Mouse (Mus musculus) embryonic fibroblast, embryonic 13.5 days (primary cell): ENCODE measurements around the gene Amhr2. TPM values are rescaled to one million over a fixed set of nuclear protein-coding genes. Genes with fewer than 3 reads are reported as not detected.

ENCODE experiments used
- H3K27ac ChIP-seq: 2 replicates; pipeline ENCODE4 v1.5.1; 2012; ENCODE audit warnings: low read length, control low read depth, inconsistent platforms; ENCODE audit not compliant: insufficient read depth
- H3K4me1 ChIP-seq: 2 replicates; pipeline ENCODE4 v1.6.1; 2011; ENCODE audit warnings: low read length; ENCODE audit not compliant: control insufficient read depth, insufficient read depth
- H3K4me3 ChIP-seq: 2 replicates; pipeline ENCODE4 v1.5.1; 2011; ENCODE audit warnings: mild to moderate bottlenecking, control low read depth, low read length; ENCODE audit not compliant: insufficient read depth
- CTCF ChIP-seq: IDR thresholded peaks from 2 replicates; pipeline ENCODE4 v1.5.1; 2011; ENCODE audit warnings: mild to moderate bottlenecking, control low read depth, low read length, moderate library complexity, borderline replicate concordance; ENCODE audit not compliant: insufficient read depth
- POLR2A ChIP-seq: IDR thresholded peaks from 2 replicates; pipeline ENCODE4 v1.6.1; 2011; ENCODE audit warnings: low read depth, mild to moderate bottlenecking, control low read depth, low read length, moderate library complexity
- polyA plus RNA-seq: library from polyadenylated mRNA; stranded (reverse); fragments of >200 nt; gene quantifications from 2 replicates; pipeline ENCODE4 v1.2.4, GENCODE M21; 2011; ENCODE audit warnings: low read depth; ENCODE audit not compliant: missing spikeins, insufficient read length

The Amhr2 gene
- polyA plus RNA-seq, 1 experiment, result not detected

- Histone ChIP-seq H3K27ac (no peak overlapping the region), H3K4me1 (peaks cover 4% of the 10 kb centered on the region; the same call in 1 of the 2 replicates), H3K4me3 (no peak overlapping the region)
- TF ChIP-seq CTCF, result no peak
- no peak for TF ChIP-seq POLR2A
These were observed 23.7 kb upstream of the Amhr2 start for GRCm38 (mm10) chr15:102421437-102421836.

GRCm38 (mm10) chr15:102423602-102424240 lies 21.4 kb upstream of the Amhr2 start:
- peaks cover 4% of the 10 kb centered on the region; the same call in 1 of the 2 replicates for H3K4me1 ChIP-seq
- no peak overlapping the region for H3K4me3 ChIP-seq
- H3K27ac ChIP-seq, result no peak overlapping the region
- TF ChIP-seq POLR2A, result no peak
- no peak for TF ChIP-seq CTCF

GRCm38 (mm10) chr15:102424657-102425056 lies 20.5 kb upstream of the Amhr2 start:
- Histone ChIP-seq H3K27ac (no peak overlapping the region), H3K4me3 (no peak overlapping the region), H3K4me1 (peaks cover 4% of the 10 kb centered on the region; the same call in 1 of the 2 replicates)
- TF ChIP-seq CTCF (no peak), POLR2A (no peak)

- no peak for TF ChIP-seq CTCF
- TF ChIP-seq POLR2A, result no peak
- Histone ChIP-seq H3K4me1 (no peaks in the 10 kb centered on the region), H3K4me3 (no peak overlapping the region), H3K27ac (no peak overlapping the region)
These were observed 18.2 kb upstream of the Amhr2 start for GRCm38 (mm10) chr15:102426963-102427362.

- TF ChIP-seq POLR2A (no peak), CTCF (no peak)
- H3K4me1 ChIP-seq, result no peaks in the 10 kb centered on the region
- H3K27ac ChIP-seq, result no peak overlapping the region
- no peak overlapping the region for H3K4me3 ChIP-seq
These were observed 13.1 kb upstream of the Amhr2 start for GRCm38 (mm10) chr15:102432046-102432445.

- Histone ChIP-seq H3K4me3 (no peak overlapping the region), H3K4me1 (no peaks in the 10 kb centered on the region), H3K27ac (no peak overlapping the region)
- TF ChIP-seq POLR2A, result no peak
- no peak for TF ChIP-seq CTCF
These were observed 12.0 kb upstream of the Amhr2 start for GRCm38 (mm10) chr15:102433173-102433572.

GRCm38 (mm10) chr15:102442490-102442889 lies 2.7 kb upstream of the Amhr2 start:
- Histone ChIP-seq H3K27ac (no peak overlapping the region), H3K4me1 (peaks cover 3% of the 10 kb centered on the region; the same call in 1 of the 2 replicates), H3K4me3 (no peak overlapping the region)
- no peak for TF ChIP-seq POLR2A
- no peak for TF ChIP-seq CTCF

GRCm38 (mm10) chr15:102446448-102446847 lies 1.3 kb downstream of the Amhr2 start:
- Histone ChIP-seq H3K4me3 (no peak overlapping the region), H3K27ac (no peak overlapping the region)
- TF ChIP-seq CTCF (no peak), POLR2A (no peak)

GRCm38 (mm10) chr15:102449366-102449765 lies 4.2 kb downstream of the Amhr2 start:
- H3K27ac ChIP-seq, result no peak overlapping the region
- H3K4me3 ChIP-seq, result no peak overlapping the region
- H3K4me1 ChIP-seq, result no peaks in the 10 kb centered on the region
- TF ChIP-seq POLR2A (no peak), CTCF (no peak)

More at GRCm38 (mm10) chr15:102446448-102446847, 1.3 kb downstream of the Amhr2 start:
- H3K4me1 ChIP-seq, result peaks cover 3% of the 10 kb centered on the region; the same call in 1 of the 2 replicates

- TF ChIP-seq CTCF, result no peak
- TF ChIP-seq POLR2A, result no peak
- Histone ChIP-seq H3K4me1 (no peaks in the 10 kb centered on the region), H3K4me3 (no peak overlapping the region), H3K27ac (no peak overlapping the region)
These were observed 5.8 kb downstream of the Amhr2 start for GRCm38 (mm10) chr15:102450928-102451327.

- Histone ChIP-seq H3K27ac (no peak overlapping the region), H3K4me1 (no peaks in the 10 kb centered on the region), H3K4me3 (no peak overlapping the region)
- TF ChIP-seq CTCF, result no peak
- no peak for TF ChIP-seq POLR2A
These were observed 6.7 kb downstream of the Amhr2 start for GRCm38 (mm10) chr15:102451666-102452430.
